Mouse (Mus musculus) central nervous system, embryonic 18 days (tissue): ENCODE measurements around the gene Foxm1. TPM values are rescaled to one million over a fixed set of nuclear protein-coding genes. Genes with fewer than 3 reads are reported as not detected.

Experiments
- polyA plus RNA-seq: library from polyadenylated mRNA; depleted of rRNA; stranded (reverse); fragments of >200 nt; gene quantifications from 2 replicates; pipeline ENCODE4 v1.2.3, GENCODE M21; 2012; rRNA removed

The Foxm1 gene
- 16.4 and 17.9 TPM in 2 replicates for polyA plus RNA-seq

GRCm38 (mm10) chr6:128362381-128363006 is at the start of gene Foxm1, which contains the start of gene Rhno1:
TSS of gene Foxm1 (plus strand) at chr6:128362967.
TSS of gene Rhno1 (minus strand) at chr6:128362911.

GRCm38 (mm10) chr6:128355726-128356416 is 6.9 kb upstream of the Foxm1 start, which contains the start of gene Tulp3:
TSS of gene Tulp3 (minus strand) at chr6:128355851.

GRCm38 (mm10) chr6:128375192-128375591 is 12.4 kb downstream of the Foxm1 start, which contains the start of the genes Tex52 and Gm44596:
TSS of gene Tex52 (plus strand) at chr6:128375456.
TSS of gene Gm44596 (plus strand) at chr6:128375503.

GRCm38 (mm10) chr6:128398996-128399395 is 36.2 kb downstream of the Foxm1 start, which contains the start of gene Nrip2:
TSS of gene Nrip2 (plus strand) at chr6:128399296.

GRCm38 (mm10) chr6:128424269-128425019 is 61.7 kb downstream of the Foxm1 start, which contains the start of gene Itfg2:
TSS of gene Itfg2 (minus strand) at chr6:128424931.

Other genes starting within 250 kb of the Foxm1 start
- 65.0 and 81.3 TPM in 2 replicates for gene Tspan9, start 219.4 kb upstream of the Foxm1 start, polyA plus RNA-seq
- 0.28 and 0.35 TPM in 2 replicates for gene Tead4, start 62.1 kb upstream of the Foxm1 start, polyA plus RNA-seq
- 30.7 and 32.8 TPM in 2 replicates for gene Tulp3, start 7.1 kb upstream of the Foxm1 start, polyA plus RNA-seq
- 23.1 and 28.6 TPM in 2 replicates for gene Rhno1, start 56 bp upstream of the Foxm1 start, polyA plus RNA-seq
- gene Tex52, start 12.5 kb downstream of the Foxm1 start, polyA plus RNA-seq, result 0.41 and 0.94 TPM in 2 replicates
- not detected in 2 replicates for gene Gm44596, start 12.5 kb downstream of the Foxm1 start, polyA plus RNA-seq
- gene Nrip2, start 36.3 kb downstream of the Foxm1 start, polyA plus RNA-seq, result 8.2 and 8.7 TPM in 2 replicates
- gene Itfg2, start 62.0 kb downstream of the Foxm1 start, polyA plus RNA-seq, result 23.6 and 26.3 TPM in 2 replicates
- gene Fkbp4, start 75.7 kb downstream of the Foxm1 start, polyA plus RNA-seq, result 229 and 238 TPM in 2 replicates
- 0.04 and 0.29 TPM in 2 replicates for gene Pzp, start 163.8 kb downstream of the Foxm1 start, polyA plus RNA-seq
- gene A2ml1, start 218.6 kb downstream of the Foxm1 start, polyA plus RNA-seq, result 5.8 and 6.0 TPM in 2 replicates